Mouse (Mus musculus) cerebellum, adult 2 months (tissue): ENCODE results near the gene Ptpru. TPM values are rescaled to one million over a fixed set of nuclear protein-coding genes. Genes with fewer than 3 reads are reported as not detected.

Source experiments
- DNase-seq, 2 experiments: peaks; one replicate each; pipeline ENCODE4 v3.0.0; 2021
- H3K27ac ChIP-seq: fragments of 200-500 bp; 2 replicates; pipeline ENCODE4 v1.5.1; 2012; ENCODE audit warnings: low read length, control low read depth, inconsistent platforms; ENCODE audit not compliant: insufficient read depth
- H3K27me3 ChIP-seq: fragments of 200-500 bp; 2 replicates; pipeline ENCODE4 v1.6.1; 2012; ENCODE audit warnings: inconsistent platforms, mild to moderate bottlenecking, low read length, moderate library complexity; ENCODE audit not compliant: control insufficient read depth, insufficient read depth
- H3K4me1 ChIP-seq: fragments of 200-500 bp; 2 replicates; pipeline ENCODE4 v1.6.1; 2011; ENCODE audit warnings: low read length; ENCODE audit not compliant: control insufficient read depth, insufficient read depth
- H3K4me3 ChIP-seq: fragments of 200-500 bp; replicated peaks from 2 replicates; pipeline ENCODE3; 2011; ENCODE audit warnings: mild to moderate bottlenecking, low read depth, low read length, control low read depth; ENCODE audit not compliant: insufficient read depth
- CTCF ChIP-seq: fragments of 200-500 bp; IDR thresholded peaks from 2 replicates; pipeline ENCODE4 v1.5.1; 2011; ENCODE audit warnings: low read depth, mild to moderate bottlenecking, control low read depth, low read length, moderate library complexity, borderline replicate concordance; ENCODE audit not compliant: insufficient read depth
- POLR2A ChIP-seq: fragments of 200-500 bp; IDR thresholded peaks from 2 replicates; pipeline ENCODE4 v1.6.1; 2011; ENCODE audit warnings: low read length, control low read depth, borderline replicate concordance; ENCODE audit not compliant: insufficient read depth
- WGBS: fragments of 180-500 bp; shearing (Covaris S2); methylation state at CpG from one replicate; pipeline ENCODE4 v1.1.7; 2018; 5-methylcytosine and 5-hydroxymethylcytosine counted together
- polyA plus RNA-seq: library from polyadenylated mRNA; depleted of rRNA; stranded (reverse); fragments of >200 nt; gene quantifications from 2 replicates; pipeline ENCODE4 v1.2.3, GENCODE M21; 2012

Ptpru gene
- polyA plus RNA-seq, 1 experiment: 47.3 TPM

- DNase-seq: no peak
- under 1% methylated on average over 20 of the region's 20 CpGs for WGBS
- Histone ChIP-seq H3K4me1 (no peaks in the 10 kb centered on the region; the same call in 1 of the 2 replicates), H3K27ac (peak overlapping the region; percentile 26; the same call in 1 of the 2 replicates), H3K27me3 (no peaks in the 10 kb centered on the region), H3K4me3 (peak overlapping the region; percentile 73)
- TF ChIP-seq CTCF (no peak), POLR2A (no peak)
These were observed 36.1 kb upstream of the Ptpru start for GRCm38 (mm10) chr4:131874169-131874536.

GRCm38 (mm10) chr4:131873293-131874168 is 35.4 kb upstream of the Ptpru start, which contains the start of gene Srsf4:
Srsf4 (plus strand) TSS chr4:131873617.
- peak within 1 kb of the TSS; percentile 96 for H3K27ac ChIP-seq
- H3K27me3 ChIP-seq: no peaks in the 10 kb centered on the region
- TF ChIP-seq CTCF (no peak), POLR2A (peak; percentile 98)
- peak; percentile 92 to 96 for DNase-seq
- H3K4me1 ChIP-seq: no peaks in the 10 kb centered on the region; the same call in 1 of the 2 replicates
- WGBS: under 1% methylated on average over 104 of the region's 116 CpGs
- peak within 1 kb of the TSS; percentile 73 for H3K4me3 ChIP-seq

- H3K4me1 ChIP-seq: no peaks in the 10 kb centered on the region; the same call in 1 of the 2 replicates
- peak overlapping the region; percentile 68 for H3K4me3 ChIP-seq
- TF ChIP-seq CTCF (no peak), POLR2A (no peak)
- no peak overlapping the region; the same call in 1 of the 2 replicates for H3K27ac ChIP-seq
- DNase-seq: no peak
- WGBS: 3% methylated on average over 11 of the region's 11 CpGs
- H3K27me3 ChIP-seq: no peaks in the 10 kb centered on the region
These were observed 34.7 kb upstream of the Ptpru start for GRCm38 (mm10) chr4:131872672-131873292.

- H3K27me3 ChIP-seq: no peaks in the 10 kb centered on the region
- no peak for TF ChIP-seq POLR2A
- no peak for TF ChIP-seq CTCF
- H3K4me1 ChIP-seq: no peaks in the 10 kb centered on the region
- 75% methylated on average over 4 of the region's 4 CpGs for WGBS
- no peak for DNase-seq
- no peak overlapping the region for H3K27ac ChIP-seq
- H3K4me3 ChIP-seq: no peak overlapping the region
These were observed 23.3 kb upstream of the Ptpru start for GRCm38 (mm10) chr4:131861341-131861739.

GRCm38 (mm10) chr4:131860492-131861340 is 22.6 kb upstream of the Ptpru start:
- TF ChIP-seq POLR2A (no peak), CTCF (peak; percentile 96)
- 47% methylated on average over 15 of the region's 15 CpGs for whole genome bisulfite sequencing
- no peaks in the 10 kb centered on the region for H3K4me1 ChIP-seq
- no peak overlapping the region for H3K27ac ChIP-seq
- H3K27me3 ChIP-seq: no peaks in the 10 kb centered on the region
- no peak overlapping the region for H3K4me3 ChIP-seq
- DNase-seq: peak; percentile 63 to 82

GRCm38 (mm10) chr4:131854950-131855349 is 16.9 kb upstream of the Ptpru start:
- no peak overlapping the region for H3K4me3 ChIP-seq
- no peaks in the 10 kb centered on the region for H3K4me1 ChIP-seq
- WGBS: 85% methylated on average over 5 of the region's 5 CpGs
- no peak overlapping the region for H3K27ac ChIP-seq
- DNase-seq: no peak
- no peak for TF ChIP-seq POLR2A
- TF ChIP-seq CTCF: no peak
- no peaks in the 10 kb centered on the region for H3K27me3 ChIP-seq

GRCm38 (mm10) chr4:131849986-131850638 is 12.0 kb upstream of the Ptpru start:
- WGBS: 18% methylated on average over 5 of the region's 5 CpGs
- no peaks in the 10 kb centered on the region for H3K4me1 ChIP-seq
- no peaks in the 10 kb centered on the region for H3K27me3 ChIP-seq
- no peak overlapping the region for H3K4me3 ChIP-seq
- H3K27ac ChIP-seq: no peak overlapping the region
- TF ChIP-seq POLR2A (no peak), CTCF (no peak)
- DNase-seq: no peak
